In the genomic region with DNA sequence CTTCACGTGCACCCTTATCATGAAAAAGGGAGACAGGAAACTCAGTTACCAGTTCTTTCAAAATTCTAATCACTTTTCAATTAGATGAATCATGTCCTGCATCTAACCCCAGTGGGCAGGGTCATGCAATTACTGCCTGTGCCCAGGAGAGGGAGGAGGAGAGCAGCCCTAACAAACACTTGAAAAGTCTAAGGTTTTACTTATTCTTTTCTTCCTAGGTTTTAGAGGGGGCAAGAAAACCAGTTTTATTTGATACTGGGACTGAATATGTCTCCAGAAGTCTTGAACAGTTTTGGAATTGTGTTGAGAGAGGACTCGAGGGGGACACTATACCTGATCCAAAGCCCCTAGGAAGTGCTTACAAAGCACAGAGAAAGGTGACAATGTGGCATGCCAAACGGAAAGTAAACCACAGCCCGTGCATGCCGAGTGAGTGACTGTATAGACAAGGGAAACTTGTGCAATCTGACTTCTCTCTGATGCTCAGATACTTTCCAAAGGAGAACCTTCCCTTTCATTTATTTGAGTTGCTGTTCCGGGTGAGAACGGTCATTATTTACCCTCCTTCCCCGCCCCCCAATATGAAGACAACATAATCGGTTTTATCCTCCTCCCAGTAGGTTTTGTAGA, we compare ENCODE assay signal across 9 mouse cellular contexts.
DNase-seq lines count a peak whose midpoint lies in the region; ATAC-seq and TF ChIP-seq lines count a peak whose summit lies in the region.
"Had no signal": no experiment of that assay in that cellular context is flagged by ENCODE, and none has a peak within 500 bp of the region (broad histone marks: within the 10 kb centered on the region; RNA-seq: fewer than 3 reads in every experiment).

No protein-coding gene starts in this region.

- H3K36me3 ChIP-seq in forebrain, embryonic 15.5 days = no peaks in the 10 kb centered on the region
- H3K36me3 ChIP-seq in forebrain, embryonic 13.5 days (ENCODE audit: poor library complexity, severe bottlenecking) = no peaks in the 10 kb centered on the region
- no peaks in the 10 kb centered on the region for H3K36me3 ChIP-seq in intestine, embryonic 14.5 days (ENCODE audit: control insufficient read depth, insufficient read depth, low read length)
- H3K36me3 ChIP-seq: midbrain, embryonic 12.5 days had no signal

- H3K4me1 ChIP-seq in forebrain, embryonic 15.5 days = 0 out of 2 replicates have a peak, but pooled peaks cover 3% of the 10 kb centered on the region
- H3K4me1 ChIP-seq in forebrain, embryonic 13.5 days = no peaks in the 10 kb centered on the region; the same call in 1 of the 2 replicates
- no peaks in the 10 kb centered on the region for H3K4me1 ChIP-seq in bone marrow macrophage, adult 2 months (ENCODE audit: control insufficient read depth, insufficient read depth, low read length)
- H3K4me1 ChIP-seq in intestine, embryonic 14.5 days (replicated peaks; ENCODE audit: control insufficient read depth, insufficient read depth, low read length) = no peaks in the 10 kb centered on the region

- no peak overlapping the region for H3K9ac ChIP-seq in forebrain, embryonic 15.5 days (replicated peaks)
- H3K9ac ChIP-seq in forebrain, embryonic 13.5 days = no peak overlapping the region
- no peak overlapping the region for H3K9ac ChIP-seq in intestine, embryonic 14.5 days (ENCODE audit: low read length)
- H3K9ac ChIP-seq: midbrain, embryonic 12.5 days had no signal

- no peaks in the 10 kb centered on the region for H3K27me3 ChIP-seq in forebrain, embryonic 15.5 days
- H3K27me3 ChIP-seq in forebrain, embryonic 13.5 days = 0 out of 2 replicates have a peak, but pooled peaks cover 8% of the 10 kb centered on the region
- H3K27me3 ChIP-seq in intestine, embryonic 14.5 days (replicated peaks; ENCODE audit: control insufficient read depth, insufficient read depth, low read length) = peaks cover 20% of the 10 kb centered on the region; the same call in 1 of the 2 replicates

- H3K4me2 ChIP-seq in forebrain, embryonic 15.5 days (replicated peaks) = 0 out of 2 replicates have a peak overlapping the region, but pooled peaks have one; percentile 11
- H3K4me2 ChIP-seq in forebrain, embryonic 13.5 days = no peak overlapping the region
- peak overlapping the region; percentile 36 for H3K4me2 ChIP-seq in intestine, embryonic 14.5 days (ENCODE audit: low read length)
- H3K4me2 ChIP-seq: midbrain, embryonic 12.5 days had no signal

- no peak overlapping the region for H3K4me3 ChIP-seq in forebrain, embryonic 15.5 days
- no peak overlapping the region for H3K4me3 ChIP-seq in forebrain, embryonic 13.5 days
- H3K4me3 ChIP-seq in bone marrow macrophage, adult 2 months (ENCODE audit: insufficient read depth, low read length) = peak overlapping the region; percentile 37
- peak overlapping the region; percentile 8; the same call in 1 of the 2 replicates for H3K4me3 ChIP-seq in intestine, embryonic 14.5 days (ENCODE audit: low read depth, low read length)
- H3K4me3 ChIP-seq: midbrain, embryonic 12.5 days had no signal

- no peak for TF ChIP-seq POLR2A in bone marrow macrophage, adult 2 months (IDR thresholded peaks at IDR 0.05; ENCODE audit: borderline replicate concordance, low read depth, low read length)

- no peak overlapping the region for H3K27ac ChIP-seq in forebrain, embryonic 15.5 days (replicated peaks)
- H3K27ac ChIP-seq in forebrain, embryonic 13.5 days = no peak overlapping the region
- no peak overlapping the region for H3K27ac ChIP-seq in bone marrow macrophage, adult 2 months (ENCODE audit: insufficient read depth, low read depth, low read length)
- no peak overlapping the region for H3K27ac ChIP-seq in intestine, embryonic 14.5 days (ENCODE audit: low read depth)
- H3K27ac ChIP-seq: midbrain, embryonic 12.5 days had no signal

- intact Hi-C loops in left cerebral cortex, postnatal 10 days (cut with DNase I) = no loop called here

- peak; percentile 66 for DNase-seq in 416B (ENCODE audit: low read depth)
- no peak for DNase-seq in intestine, embryonic 14.5 days (ENCODE audit: low spot score)
- DNase-seq in lung, postnatal 36 days = peak; percentile 22
- no peak for DNase-seq in left cerebral cortex, postnatal 10 days (ENCODE audit: extremely low spot score in 1 of 2, low spot score in 2 of 2)
- DNase-seq in ovary, postnatal 14 days (ENCODE audit: low spot score) = no peak

- ATAC-seq in forebrain, embryonic 15.5 days (replicated peaks) = no peak
- ATAC-seq in forebrain, embryonic 13.5 days = no peak
- ATAC-seq in intestine, embryonic 14.5 days (replicated peaks; ENCODE audit: low FRiP score, low TSS enrichment, low read depth) = no peak

- WGBS in forebrain, embryonic 15.5 days = 47% methylated on average over 9 of the region's 9 CpGs
- 47% methylated on average over 9 of the region's 9 CpGs for WGBS in forebrain, embryonic 13.5 days
- 47% methylated on average over 9 of the region's 9 CpGs for WGBS in intestine, embryonic 14.5 days

- peak; percentile 39 for TF ChIP-seq CTCF in bone marrow macrophage, adult 2 months (IDR thresholded peaks at IDR 0.05; ENCODE audit: low read depth, low read length)

- no peaks in the 10 kb centered on the region for H3K9me3 ChIP-seq in forebrain, embryonic 15.5 days
- H3K9me3 ChIP-seq in forebrain, embryonic 13.5 days (replicated peaks) = no peaks in the 10 kb centered on the region
- no peaks in the 10 kb centered on the region for H3K9me3 ChIP-seq in intestine, embryonic 14.5 days (ENCODE audit: control insufficient read depth, low read length)
- H3K9me3 ChIP-seq: midbrain, embryonic 12.5 days had no signal

Comparison
In these comparisons a context has a peak if more than half of its experiments do, and no peak if none do; other contexts are left out.
1. H3K4me3 ChIP-seq: peak in bone marrow macrophage, adult 2 months (single experiment) and intestine, embryonic 14.5 days (single experiment); none in forebrain, embryonic 15.5 days (single experiment) and forebrain, embryonic 13.5 days (single experiment).
2. DNase-seq: peak in 416B (single experiment) and lung, postnatal 36 days (single experiment); none in intestine, embryonic 14.5 days (single experiment), left cerebral cortex, postnatal 10 days (0 of 2) and ovary, postnatal 14 days (single experiment).